Mouse (Mus musculus): ENCODE data around the gene Exoc1. TPM values are rescaled to one million over a fixed set of nuclear protein-coding genes. Genes with fewer than 3 reads are reported as not detected.

The Exoc1 gene
- 44.3 and 54.2 TPM in 2 replicates for total RNA-seq (2014; rRNA removed)
- polyA plus RNA-seq (2015; fragmentation: Nextera tagmentation; extraction: Ambion mirVana) = 46.1 and 51.6 TPM in 2 replicates

DNA sequence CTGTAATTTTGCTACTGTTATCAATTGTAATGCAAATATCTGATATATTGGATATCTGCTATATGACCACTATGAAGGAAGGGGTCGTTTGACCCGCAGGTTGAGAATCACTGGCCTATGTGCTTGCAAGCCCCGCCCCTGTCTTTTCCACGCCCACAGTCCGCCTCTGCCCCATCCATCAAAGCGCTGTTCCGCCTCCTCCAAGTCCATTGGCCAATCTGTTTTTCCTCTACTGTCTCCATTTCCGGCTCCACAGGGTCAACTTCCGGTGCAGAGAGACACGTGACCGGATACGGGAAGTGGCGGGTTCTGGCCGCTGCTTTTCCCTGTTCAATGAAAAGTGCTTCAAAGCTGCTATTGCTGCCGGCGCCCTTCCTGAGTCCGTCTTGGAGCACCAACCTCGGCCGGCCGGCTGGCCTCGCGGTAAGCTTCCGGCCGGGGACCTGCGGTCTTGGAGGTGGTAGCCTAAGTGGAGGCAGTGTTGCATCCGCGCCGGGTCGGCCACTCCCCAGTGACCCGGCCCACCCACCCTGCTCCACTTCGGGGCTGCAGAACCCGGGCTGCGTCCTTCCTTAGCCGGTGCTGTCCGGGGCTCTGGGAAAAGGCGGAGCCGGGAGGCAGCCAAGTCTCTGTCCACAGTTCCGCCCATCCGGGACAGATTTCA, at the start of gene Exoc1:
Gene Exoc1, plus strand, starts transcription at position 272 of the 664 bp plus-strand sequence.
- ATAC-seq = peak; percentile 100
- H3K27me3 ChIP-seq (ENCODE audit: insufficient read depth, low read length) = no peaks in the 10 kb centered on the region
- WGBS = under 1% methylated on average over 39 of the region's 39 CpGs
- peaks cover 7% of the 10 kb centered on the region for H3K4me1 ChIP-seq (ENCODE audit: insufficient read depth, low read length)
- peak within 1 kb of the TSS; percentile 94 for H3K4me2 ChIP-seq (ENCODE audit: low read depth, low read length)
- no peaks in the 10 kb centered on the region for H3K9me3 ChIP-seq (ENCODE audit: low read length)
- peak within 1 kb of the TSS; percentile 81 for H3K9ac ChIP-seq (replicated peaks; ENCODE audit: low read length)
- peak within 1 kb of the TSS; percentile 98 for H3K4me3 ChIP-seq (ENCODE audit: low read length)
- DNase-seq (ENCODE audit: low spot score) = peak; percentile 97
- peak within 1 kb of the TSS; percentile 81 for H3K27ac ChIP-seq
- peaks cover 3% of the 10 kb centered on the region; the same call in 1 of the 2 replicates for H3K36me3 ChIP-seq (ENCODE audit: insufficient read depth, low read length)
- TF ChIP-seq CTCF (IDR thresholded peaks at IDR 0.05; ENCODE audit: low read depth) = no peak

DNA sequence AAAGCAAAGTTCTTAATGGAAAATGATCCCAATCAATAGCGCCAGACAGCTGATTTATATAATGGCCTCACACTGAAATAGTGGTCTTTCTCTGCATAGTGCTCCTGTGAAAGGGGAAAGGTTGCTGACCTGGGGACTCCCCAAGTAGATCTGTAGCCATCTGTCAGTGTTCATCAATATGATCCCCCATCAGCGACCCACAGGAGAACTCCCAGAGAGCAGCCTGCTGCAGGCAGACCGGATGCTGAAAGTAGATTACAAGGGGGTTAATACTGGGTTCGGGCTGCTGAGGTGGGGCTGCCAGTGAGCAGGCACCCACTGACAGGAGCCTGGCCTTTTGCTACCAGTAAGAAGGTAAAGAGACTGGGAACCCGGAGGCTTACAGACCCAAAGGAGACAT, 45.3 kb upstream of the Exoc1 start, which contains the start of gene Gm7271:
Gene Gm7271, plus strand, starts transcription at position 230 of the 400 bp plus-strand sequence.
- no peaks in the 10 kb centered on the region for H3K9me3 ChIP-seq (ENCODE audit: low read length)
- WGBS = 51% methylated on average over 5 of the region's 5 CpGs
- no peak within 1 kb of the TSS for H3K27ac ChIP-seq
- no peak within 1 kb of the TSS for H3K4me3 ChIP-seq (ENCODE audit: low read length)
- ATAC-seq = no peak
- H3K9ac ChIP-seq (replicated peaks; ENCODE audit: low read length) = no peak within 1 kb of the TSS
- DNase-seq (ENCODE audit: low spot score) = no peak
- H3K4me2 ChIP-seq (ENCODE audit: low read depth, low read length) = no peak within 1 kb of the TSS
- no peaks in the 10 kb centered on the region for H3K4me1 ChIP-seq (ENCODE audit: insufficient read depth, low read length)
- no peaks in the 10 kb centered on the region for H3K27me3 ChIP-seq (ENCODE audit: insufficient read depth, low read length)
- H3K36me3 ChIP-seq (ENCODE audit: insufficient read depth, low read length) = no peaks in the 10 kb centered on the region
- TF ChIP-seq CTCF (IDR thresholded peaks at IDR 0.05; ENCODE audit: low read depth) = no peak

DNA sequence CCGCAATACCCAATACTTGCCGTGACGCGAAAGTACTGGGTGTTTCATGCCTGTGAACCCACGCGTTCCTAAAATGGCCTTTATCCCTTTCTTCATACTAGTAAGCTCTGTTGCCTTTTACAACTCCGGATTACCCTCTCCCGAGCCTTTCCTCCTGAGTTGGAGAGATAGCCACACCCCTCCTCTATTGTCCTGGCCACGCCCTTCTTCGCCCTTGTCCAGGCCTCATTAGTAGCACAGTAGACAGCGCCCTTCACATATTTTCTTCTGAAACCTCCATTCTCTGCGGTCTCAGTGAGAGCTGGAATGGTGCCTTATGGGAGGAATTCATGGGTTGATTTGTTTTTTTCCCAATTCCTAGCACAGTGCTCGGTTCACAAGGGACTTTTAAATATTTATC, 34.0 kb upstream of the Exoc1 start:
- no peak for DNase-seq (ENCODE audit: low spot score)

DNA sequence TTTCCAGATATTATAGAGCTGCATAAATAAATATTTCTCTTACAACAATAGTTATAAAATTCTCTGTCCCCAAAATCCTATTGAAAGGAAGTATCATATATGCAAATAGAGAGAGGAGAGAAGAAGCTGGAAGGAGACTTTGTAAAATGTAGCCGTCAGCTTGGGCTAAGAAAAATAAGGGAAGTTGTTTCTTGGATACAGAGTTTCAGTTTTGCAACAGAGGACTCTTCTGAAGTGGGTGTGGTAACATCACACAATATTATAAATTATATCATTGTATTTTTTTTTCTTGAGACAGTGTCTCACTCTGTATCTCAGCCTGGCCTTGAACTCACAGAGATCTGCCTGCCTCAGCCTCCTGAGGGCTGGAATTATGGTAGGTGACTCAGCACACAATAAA, 6.7 kb upstream of the Exoc1 start:
- Histone ChIP-seq H3K9ac (replicated peaks; ENCODE audit: low read length) (no peak overlapping the region), H3K27ac (no peak overlapping the region), H3K9me3 (ENCODE audit: low read length) (no peaks in the 10 kb centered on the region), H3K4me3 (ENCODE audit: low read length) (no peak overlapping the region), H3K36me3 (ENCODE audit: insufficient read depth, low read length) (no peaks in the 10 kb centered on the region), H3K4me1 (ENCODE audit: insufficient read depth, low read length) (no peaks in the 10 kb centered on the region), H3K27me3 (ENCODE audit: insufficient read depth, low read length) (no peaks in the 10 kb centered on the region), H3K4me2 (ENCODE audit: low read depth, low read length) (no peak overlapping the region)
- ATAC-seq = no peak
- DNase-seq (ENCODE audit: low spot score) = no peak
- 80% methylated on average over 1 of the region's 1 CpGs for WGBS
- no peak for TF ChIP-seq CTCF (IDR thresholded peaks at IDR 0.05; ENCODE audit: low read depth)

More for the DNA sequence above, 34.0 kb upstream of the Exoc1 start:
- Histone ChIP-seq H3K4me3 (ENCODE audit: low read length) (no peak overlapping the region), H3K4me2 (ENCODE audit: low read depth, low read length) (no peak overlapping the region), H3K27me3 (ENCODE audit: insufficient read depth, low read length) (no peaks in the 10 kb centered on the region), H3K4me1 (ENCODE audit: insufficient read depth, low read length) (no peaks in the 10 kb centered on the region), H3K27ac (no peak overlapping the region), H3K36me3 (ENCODE audit: insufficient read depth, low read length) (no peaks in the 10 kb centered on the region), H3K9ac (replicated peaks; ENCODE audit: low read length) (no peak overlapping the region), H3K9me3 (ENCODE audit: low read length) (no peaks in the 10 kb centered on the region)
- TF ChIP-seq CTCF (IDR thresholded peaks at IDR 0.05; ENCODE audit: low read depth) = no peak
- 76% methylated on average over 13 of the region's 13 CpGs for WGBS
- no peak for ATAC-seq

DNA sequence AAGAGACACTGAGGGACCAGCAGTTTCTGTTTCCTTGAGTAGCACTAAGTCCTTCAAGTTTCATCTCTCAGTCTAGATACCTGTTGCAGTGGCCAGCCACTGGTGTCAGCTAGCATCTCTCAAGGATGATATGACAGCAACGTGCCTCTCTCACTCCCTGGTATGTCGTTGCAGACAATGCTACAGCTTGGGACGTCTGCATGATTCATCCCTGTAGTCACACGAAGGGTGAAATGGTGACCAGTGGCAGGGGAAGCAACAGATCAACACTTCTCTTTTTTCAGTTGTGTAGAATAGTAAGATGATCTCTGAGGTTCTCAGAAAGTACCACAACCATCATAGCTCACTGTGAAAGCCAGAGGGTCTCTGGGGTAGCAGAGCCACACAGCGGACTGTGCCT, 4.5 kb upstream of the Exoc1 start:
- H3K9ac ChIP-seq (replicated peaks; ENCODE audit: low read length) = no peak overlapping the region
- no peak overlapping the region for H3K27ac ChIP-seq
- DNase-seq (ENCODE audit: low spot score) (no peak), ATAC-seq (no peak)
- H3K9me3 ChIP-seq (ENCODE audit: low read length) = no peaks in the 10 kb centered on the region
- H3K27me3 ChIP-seq (ENCODE audit: insufficient read depth, low read length) = no peaks in the 10 kb centered on the region
- H3K36me3 ChIP-seq (ENCODE audit: insufficient read depth, low read length) = no peaks in the 10 kb centered on the region
- no peak overlapping the region for H3K4me2 ChIP-seq (ENCODE audit: low read depth, low read length)
- H3K4me3 ChIP-seq (ENCODE audit: low read length) = no peak overlapping the region
- 80% methylated on average over 5 of the region's 5 CpGs for WGBS
- no peak for TF ChIP-seq CTCF (IDR thresholded peaks at IDR 0.05; ENCODE audit: low read depth)
- no peaks in the 10 kb centered on the region for H3K4me1 ChIP-seq (ENCODE audit: insufficient read depth, low read length)

DNA sequence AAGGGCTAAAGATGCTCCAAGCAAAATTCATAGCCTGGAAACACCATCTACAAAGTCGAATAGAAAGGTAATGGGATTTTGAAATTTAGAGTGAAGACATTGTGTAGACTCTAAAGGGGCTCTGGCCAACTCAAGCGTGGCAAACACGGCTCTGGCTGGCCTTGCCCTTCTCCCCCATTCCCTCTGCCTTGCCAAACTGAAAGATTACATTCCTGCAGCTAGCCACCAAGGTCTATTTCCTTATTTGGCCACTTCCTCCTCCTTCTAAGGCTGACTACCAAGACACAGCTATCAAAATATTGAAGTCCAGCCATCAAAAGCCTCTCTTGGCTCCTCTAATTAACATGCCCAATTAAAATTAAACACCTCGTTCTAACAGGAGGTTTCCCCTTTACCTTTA, 4.0 kb upstream of the Exoc1 start:
- H3K4me1 ChIP-seq (ENCODE audit: insufficient read depth, low read length) = peaks cover 4% of the 10 kb centered on the region
- H3K9me3 ChIP-seq (ENCODE audit: low read length) = no peaks in the 10 kb centered on the region
- no peak overlapping the region for H3K27ac ChIP-seq
- no peak for DNase-seq (ENCODE audit: low spot score)
- H3K9ac ChIP-seq (replicated peaks; ENCODE audit: low read length) = no peak overlapping the region
- H3K4me2 ChIP-seq (ENCODE audit: low read depth, low read length) = no peak overlapping the region
- TF ChIP-seq CTCF (IDR thresholded peaks at IDR 0.05; ENCODE audit: low read depth) = no peak
- H3K36me3 ChIP-seq (ENCODE audit: insufficient read depth, low read length) = no peaks in the 10 kb centered on the region
- ATAC-seq = no peak
- no peaks in the 10 kb centered on the region for H3K27me3 ChIP-seq (ENCODE audit: insufficient read depth, low read length)
- H3K4me3 ChIP-seq (ENCODE audit: low read length) = no peak overlapping the region
- 64% methylated on average over 4 of the region's 4 CpGs for WGBS

DNA sequence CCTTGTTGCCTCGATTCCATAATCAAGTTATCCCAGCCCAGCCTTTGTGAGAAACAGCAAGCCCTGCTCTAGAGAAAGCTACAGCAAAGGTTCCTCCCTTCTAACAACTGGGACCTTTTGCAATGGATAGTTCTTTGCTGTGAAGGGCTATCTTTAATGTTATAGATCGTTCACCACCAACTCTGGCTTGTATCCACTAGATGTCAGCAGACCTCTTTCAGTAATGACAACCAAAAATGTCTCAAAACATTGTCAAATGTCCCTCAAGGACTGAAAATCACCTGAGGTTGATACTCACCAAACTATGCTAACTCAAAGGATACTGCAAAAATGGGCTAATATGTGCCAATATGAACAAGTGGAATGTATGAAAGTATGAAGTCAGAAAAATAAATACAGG, 3.3 kb upstream of the Exoc1 start:
- Histone ChIP-seq H3K4me3 (ENCODE audit: low read length) (no peak overlapping the region), H3K4me2 (ENCODE audit: low read depth, low read length) (no peak overlapping the region), H3K27ac (no peak overlapping the region), H3K9ac (replicated peaks; ENCODE audit: low read length) (no peak overlapping the region), H3K9me3 (ENCODE audit: low read length) (no peaks in the 10 kb centered on the region), H3K4me1 (ENCODE audit: insufficient read depth, low read length) (peaks cover 7% of the 10 kb centered on the region), H3K36me3 (ENCODE audit: insufficient read depth, low read length) (no peaks in the 10 kb centered on the region), H3K27me3 (ENCODE audit: insufficient read depth, low read length) (no peaks in the 10 kb centered on the region)
- ATAC-seq = no peak
- no peak for DNase-seq (ENCODE audit: low spot score)
- peak; percentile 32; the same call in 1 of the 2 replicates for TF ChIP-seq CTCF (IDR thresholded peaks at IDR 0.05; ENCODE audit: low read depth)
- 46% methylated on average over 2 of the region's 2 CpGs for WGBS
